In genomic region chr14:103100296-103100695, GRCm38 (mm10) we compare ENCODE assay signal across 9 mouse cellular contexts. TPM values are rescaled to one million over a fixed set of nuclear protein-coding genes. Genes with fewer than 3 reads are reported as not detected.
A peak's percentile ranks its signal among the peaks of the same experiment; 100 is the strongest.
DNase-seq lines count a peak whose midpoint lies in the region; ATAC-seq and TF ChIP-seq lines count a peak whose summit lies in the region.
"Had no signal": no experiment of that assay in that cellular context is flagged by ENCODE, and none has a peak within 500 bp of the region (broad histone marks: within the 10 kb centered on the region; RNA-seq: fewer than 3 reads in every experiment).

No protein-coding gene starts in this region.

- H3K27ac ChIP-seq in gastrocnemius, adult 2 months = peak overlapping the region; percentile 100
- peak overlapping the region; percentile 99; the same call in 1 of the 2 replicates for H3K27ac ChIP-seq in left cerebral cortex, adult 2 months
- H3K27ac ChIP-seq in embryonic facial prominence, embryonic 13.5 days = no peak overlapping the region
- no peak overlapping the region for H3K27ac ChIP-seq in limb, embryonic 15.5 days

- peak overlapping the region; percentile 71; the same call in 1 of the 2 replicates for H3K4me2 ChIP-seq in embryonic facial prominence, embryonic 13.5 days
- 0 out of 2 replicates have a peak overlapping the region, but pooled peaks have one; percentile 54 for H3K4me2 ChIP-seq in limb, embryonic 15.5 days

- H3K36me3 ChIP-seq in embryonic facial prominence, embryonic 13.5 days = peaks cover 9% of the 10 kb centered on the region
- 0 out of 2 replicates have a peak, but pooled peaks cover 2% of the 10 kb centered on the region for H3K36me3 ChIP-seq in limb, embryonic 15.5 days

- no peak for DNase-seq in gastrocnemius, adult 2 months
- DNase-seq in gastrocnemius, postnatal 4 days (ENCODE audit: low spot score in 2 of 2) = no peak
- no peak for DNase-seq in left cerebral cortex, adult 2 months (ENCODE audit: extremely low spot score in 1 of 2, low spot score in 2 of 2)
- DNase-seq in left cerebral cortex, adult 11 months (ENCODE audit: low spot score) = no peak
- no peak for DNase-seq in right cerebral cortex, postnatal 10 days (ENCODE audit: low spot score in 2 of 2)

- WGBS in embryonic facial prominence, embryonic 13.5 days = 81% methylated on average over 13 of the region's 13 CpGs
- WGBS in limb, embryonic 15.5 days = 72% methylated on average over 13 of the region's 13 CpGs

- no peaks in the 10 kb centered on the region for H3K27me3 ChIP-seq in embryonic facial prominence, embryonic 13.5 days
- H3K27me3 ChIP-seq in limb, embryonic 15.5 days = no peaks in the 10 kb centered on the region

- TF ChIP-seq CTCF in gastrocnemius, adult 2 months (IDR thresholded peaks at IDR 0.05) = no peak
- no peak for TF ChIP-seq CTCF in left cerebral cortex, adult 2 months (IDR thresholded peaks at IDR 0.05)

- ATAC-seq in embryonic facial prominence, embryonic 13.5 days (ENCODE audit: insufficient number of reproducible peaks, insufficient read depth, low FRiP score, low TSS enrichment, low read depth) = no peak
- no peak for ATAC-seq in limb, embryonic 15.5 days (ENCODE audit: insufficient number of reproducible peaks, low FRiP score, low TSS enrichment, low read depth)
- no peak for ATAC-seq in CD4-positive, CD25-positive, alpha-beta regulatory T cell, adult 4 months

- H3K9me3 ChIP-seq in embryonic facial prominence, embryonic 13.5 days = no peaks in the 10 kb centered on the region
- H3K9me3 ChIP-seq in limb, embryonic 15.5 days = no peaks in the 10 kb centered on the region

- intact Hi-C loops in gastrocnemius, adult 2 months (cut with DNase I) = loop anchor here (5.0 kb wide), 1 partner anchor 247 kb away; the partner anchor contains the start of gene Mycbp2
- intact Hi-C loops in left cerebral cortex, adult 2 months (cut with DNase I) = no loop called here

- peak overlapping the region; percentile 97 for H3K4me3 ChIP-seq in gastrocnemius, adult 2 months
- no peak overlapping the region for H3K4me3 ChIP-seq in left cerebral cortex, adult 2 months
- no peak overlapping the region for H3K4me3 ChIP-seq in embryonic facial prominence, embryonic 13.5 days
- no peak overlapping the region for H3K4me3 ChIP-seq in limb, embryonic 15.5 days

- H3K4me1 ChIP-seq in embryonic facial prominence, embryonic 13.5 days = peaks cover 15% of the 10 kb centered on the region
- H3K4me1 ChIP-seq in limb, embryonic 15.5 days = peaks cover 6% of the 10 kb centered on the region

- H3K9ac ChIP-seq in embryonic facial prominence, embryonic 13.5 days = no peak overlapping the region
- H3K9ac ChIP-seq in limb, embryonic 15.5 days = no peak overlapping the region

RNA-seq across cellular contexts. Expression of gene Fbxl3, which starts 0.9 kb away (rescaled TPM):
- 10 to 100 TPM; 54.1 to 54.3 TPM for total RNA-seq in gastrocnemius, adult 2 months (2021)
- 10 to 100 TPM; 52.2 to 63.6 TPM for total RNA-seq in gastrocnemius, postnatal 4 days (2021)
- total RNA-seq in left cerebral cortex, adult 2 months (2021) = 100 to 1,000 TPM in 1 of 2 experiments, 10 to 100 TPM in 1; 99.8 to 105 TPM
- polyA plus RNA-seq in embryonic facial prominence, embryonic 13.5 days (2015; fragmentation: Nextera tagmentation; extraction: Ambion mirVana) = 25.9 and 28.0 TPM in 2 replicates
- 21.6 and 26.7 TPM in 2 replicates for polyA plus RNA-seq in limb, embryonic 15.5 days (2015; fragmentation: Nextera tagmentation; extraction: Ambion mirVana)
- polyA plus RNA-seq in CD4-positive, CD25-positive, alpha-beta regulatory T cell, adult 4 months (2017; shearing (Covaris generic)) = 10 to 100 TPM; 29.5 to 34.3 TPM

RNA-seq across cellular contexts. Expression of gene Cln5, which starts 30.3 kb away (rescaled TPM):
- 10 to 100 TPM; 12.6 to 14.4 TPM for total RNA-seq in gastrocnemius, adult 2 months (2021)
- 10 to 100 TPM; 14.4 to 15.2 TPM for total RNA-seq in gastrocnemius, postnatal 4 days (2021)
- 10 to 100 TPM in 1 of 2 experiments, 1 to 10 TPM in 1; 7.7 to 11.6 TPM for total RNA-seq in left cerebral cortex, adult 2 months (2021)
- polyA plus RNA-seq in embryonic facial prominence, embryonic 13.5 days (2015; fragmentation: Nextera tagmentation; extraction: Ambion mirVana) = 28.4 and 29.1 TPM in 2 replicates
- polyA plus RNA-seq in limb, embryonic 15.5 days (2015; fragmentation: Nextera tagmentation; extraction: Ambion mirVana) = 33.5 and 35.2 TPM in 2 replicates
- polyA plus RNA-seq in CD4-positive, CD25-positive, alpha-beta regulatory T cell, adult 4 months (2017; shearing (Covaris generic)) = 10 to 100 TPM; 16.4 to 19.2 TPM

RNA-seq across cellular contexts. Expression of gene Acod1, which starts 53.5 kb away (rescaled TPM):
- not detected for total RNA-seq in gastrocnemius, adult 2 months (2021)
- total RNA-seq in gastrocnemius, postnatal 4 days (2021) = not detected
- not detected for total RNA-seq in left cerebral cortex, adult 2 months (2021)
- polyA plus RNA-seq in embryonic facial prominence, embryonic 13.5 days (2015; fragmentation: Nextera tagmentation; extraction: Ambion mirVana) = not detected in 2 replicates
- polyA plus RNA-seq in limb, embryonic 15.5 days (2015; fragmentation: Nextera tagmentation; extraction: Ambion mirVana) = not detected in 2 replicates
- under 1 TPM; 0.16 to 0.23 TPM for polyA plus RNA-seq in CD4-positive, CD25-positive, alpha-beta regulatory T cell, adult 4 months (2017; shearing (Covaris generic))
- total RNA-seq: gastrocnemius, postnatal 14 days had no signal

Comparison
In these comparisons a context has a peak if more than half of its experiments do, and no peak if none do; other contexts are left out.
1. H3K27ac ChIP-seq: peak in gastrocnemius, adult 2 months (single experiment) and left cerebral cortex, adult 2 months (single experiment); none in embryonic facial prominence, embryonic 13.5 days (single experiment) and limb, embryonic 15.5 days (single experiment).